14 mouse cellular contexts compared by ENCODE assay signal in the genomic region with DNA sequence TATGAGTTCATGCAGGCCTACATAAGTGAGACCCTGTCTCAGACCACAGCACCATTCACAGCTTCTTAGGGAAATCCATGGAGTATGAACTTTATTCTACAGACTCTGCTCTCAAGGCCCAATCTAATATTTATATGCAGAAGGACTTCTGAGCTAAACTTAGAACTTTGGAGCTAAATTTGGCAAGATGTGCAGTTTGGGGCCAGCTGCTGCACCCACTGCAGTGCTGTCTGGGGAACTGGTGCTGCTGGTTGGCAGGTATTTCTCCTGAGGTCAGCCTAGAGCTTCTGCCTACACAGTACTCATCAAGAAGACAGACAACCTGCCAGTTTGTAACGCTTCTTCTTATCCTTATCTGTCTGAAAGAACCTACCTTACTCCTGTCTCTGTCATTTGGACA. TPM values are rescaled to one million over a fixed set of nuclear protein-coding genes. Genes with fewer than 3 reads are reported as not detected.
DNase-seq lines count a peak whose midpoint lies in the region; ATAC-seq and TF ChIP-seq lines count a peak whose summit lies in the region.
"Had no signal": no experiment of that assay in that cellular context is flagged by ENCODE, and none has a peak within 500 bp of the region (broad histone marks: within the 10 kb centered on the region; RNA-seq: fewer than 3 reads in every experiment).

No protein-coding gene starts in this region.

- no peak overlapping the region for H3K9ac ChIP-seq in kidney, postnatal 0 days (ENCODE audit: low read depth, low read length)
- no peak overlapping the region for H3K9ac ChIP-seq in ES-Bruce4 (ENCODE audit: low read depth, poor library complexity, severe bottlenecking)
- no peak overlapping the region for H3K9ac ChIP-seq in heart, postnatal 0 days (replicated peaks; ENCODE audit: low read depth, low read length)
- H3K9ac ChIP-seq: liver, embryonic 14.5 days; midbrain, embryonic 15.5 days had no signal

- no peak for TF ChIP-seq CTCF in kidney, postnatal 0 days (IDR thresholded peaks at IDR 0.05; ENCODE audit: low read depth)
- no peak for TF ChIP-seq CTCF in ES-Bruce4 (IDR thresholded peaks at IDR 0.05; ENCODE audit: low read depth, low read length)
- TF ChIP-seq CTCF in heart, postnatal 0 days (IDR thresholded peaks at IDR 0.05; ENCODE audit: low read depth), result no peak

- no peak overlapping the region for H3K4me3 ChIP-seq in kidney, postnatal 0 days (replicated peaks; ENCODE audit: low read depth, low read length)
- no peak overlapping the region for H3K4me3 ChIP-seq in ES-Bruce4 (ENCODE audit: low read depth, low read length)
- H3K4me3 ChIP-seq in brown adipose tissue, adult 24 weeks (ENCODE audit: insufficient read depth, low read depth, low read length), result no peak overlapping the region
- no peak overlapping the region for H3K4me3 ChIP-seq in heart, postnatal 0 days (ENCODE audit: low read depth, low read length)
- H3K4me3 ChIP-seq: midbrain, embryonic 15.5 days had no signal

- TF ChIP-seq EP300 in ES-Bruce4 (IDR thresholded peaks at IDR 0.05; ENCODE audit: insufficient read depth, low read depth, low read length), result no peak
- TF ChIP-seq EP300 in heart, postnatal 0 days (IDR thresholded peaks at IDR 0.05; ENCODE audit: low read depth), result no peak

- TF ChIP-seq POLR2A in ES-Bruce4 (IDR thresholded peaks at IDR 0.05; ENCODE audit: insufficient read depth, low read length), result no peak

- no peak overlapping the region for H3K4me2 ChIP-seq in kidney, postnatal 0 days (ENCODE audit: low read length)
- H3K4me2 ChIP-seq in heart, postnatal 0 days (ENCODE audit: low read depth, low read length), result no peak overlapping the region
- H3K4me2 ChIP-seq: midbrain, embryonic 15.5 days had no signal

- H3K9me3 ChIP-seq in kidney, postnatal 0 days (replicated peaks; ENCODE audit: low read length), result no peaks in the 10 kb centered on the region
- no peaks in the 10 kb centered on the region for H3K9me3 ChIP-seq in ES-Bruce4 (replicated peaks; ENCODE audit: control insufficient read depth, insufficient read depth, low read length, poor library complexity, severe bottlenecking)
- H3K9me3 ChIP-seq in heart, postnatal 0 days (replicated peaks; ENCODE audit: control insufficient read depth, low read length), result no peaks in the 10 kb centered on the region
- H3K9me3 ChIP-seq: midbrain, embryonic 15.5 days had no signal

- H3K36me3 ChIP-seq in kidney, postnatal 0 days (ENCODE audit: insufficient read depth, low read length), result peaks cover 8% of the 10 kb centered on the region
- H3K36me3 ChIP-seq in ES-Bruce4 (ENCODE audit: control insufficient read depth, insufficient read depth, low read length, poor library complexity, severe bottlenecking), result no peaks in the 10 kb centered on the region
- H3K36me3 ChIP-seq in heart, postnatal 0 days (replicated peaks; ENCODE audit: control insufficient read depth, insufficient read depth, low read length), result no peaks in the 10 kb centered on the region; the same call in 1 of the 2 replicates
- H3K36me3 ChIP-seq: midbrain, embryonic 15.5 days had no signal

- DNase-seq in kidney, postnatal 0 days (ENCODE audit: low spot score), result no peak
- DNase-seq in kidney, adult 18-20 months, result no peak
- peak; percentile 28 for DNase-seq in heart, postnatal 0 days (ENCODE audit: low spot score)
- DNase-seq in frontal cortex, postnatal 36 days (ENCODE audit: low spot score in 2 of 2), result no peak
- DNase-seq in cerebellum, postnatal 4 days (ENCODE audit: low spot score in 2 of 2), result no peak
- DNase-seq in T-cell, adult 2 months (ENCODE audit: low spot score), result no peak
- DNase-seq: thymus, postnatal 25 days had no signal

- ATAC-seq in kidney, postnatal 0 days (replicated peaks; ENCODE audit: low FRiP score, low read depth), result no peak
- ATAC-seq in heart, postnatal 0 days (ENCODE audit: insufficient read depth, low read depth), result peak; percentile 57; the same call in 1 of the 2 replicates
- ATAC-seq: activated CD4-positive, CD25-positive, alpha-beta regulatory T cell, adult 4 months; midbrain, embryonic 15.5 days had no signal

- peak overlapping the region; percentile 58; the same call in 1 of the 2 replicates for H3K27ac ChIP-seq in kidney, postnatal 0 days
- H3K27ac ChIP-seq in ES-Bruce4 (ENCODE audit: insufficient read depth, low read length), result 0 out of 2 replicates have a peak overlapping the region, but pooled peaks have one; percentile 66
- H3K27ac ChIP-seq in brown adipose tissue, adult 24 weeks (replicated peaks; ENCODE audit: low read depth, low read length), result peak overlapping the region; percentile 58; the same call in 1 of the 2 replicates
- H3K27ac ChIP-seq in heart, postnatal 0 days (ENCODE audit: low read depth), result peak overlapping the region; percentile 76
- H3K27ac ChIP-seq: liver, embryonic 14.5 days; midbrain, embryonic 15.5 days had no signal

- no peaks in the 10 kb centered on the region for H3K27me3 ChIP-seq in kidney, postnatal 0 days (ENCODE audit: insufficient read depth, low read length)
- no peaks in the 10 kb centered on the region for H3K27me3 ChIP-seq in ES-Bruce4 (ENCODE audit: control insufficient read depth, insufficient read depth, low read length, poor library complexity, severe bottlenecking)
- H3K27me3 ChIP-seq in heart, postnatal 0 days (ENCODE audit: control insufficient read depth, insufficient read depth, low read length), result no peaks in the 10 kb centered on the region
- H3K27me3 ChIP-seq: midbrain, embryonic 15.5 days had no signal

- WGBS in kidney, postnatal 0 days, result 71% methylated on average over 1 of the region's 1 CpGs
- 30% methylated on average over 1 of the region's 1 CpGs for WGBS in heart, postnatal 0 days

- H3K4me1 ChIP-seq in kidney, postnatal 0 days (replicated peaks; ENCODE audit: insufficient read depth, low read length), result peaks cover 17% of the 10 kb centered on the region; the same call in 1 of the 2 replicates
- peaks cover 4% of the 10 kb centered on the region for H3K4me1 ChIP-seq in ES-Bruce4 (ENCODE audit: control insufficient read depth, insufficient read depth, low read length)
- H3K4me1 ChIP-seq in brown adipose tissue, adult 24 weeks (ENCODE audit: control insufficient read depth, insufficient read depth, insufficient read length, low read length), result peaks cover 21% of the 10 kb centered on the region
- peaks cover 23% of the 10 kb centered on the region for H3K4me1 ChIP-seq in heart, postnatal 0 days (ENCODE audit: control insufficient read depth, insufficient read depth)

RNA-seq across cellular contexts. Expression of a gene that starts 47.0 kb away (rescaled TPM):
- polyA plus RNA-seq in kidney, postnatal 0 days (2015; fragmentation: Nextera tagmentation; extraction: Ambion mirVana), result 33.1 and 34.4 TPM in 2 replicates
- 107 and 122 TPM in 2 replicates for polyA plus RNA-seq in ES-Bruce4 (2011; ENCODE audit: insufficient read depth, insufficient read length, low read depth, missing spikeins)
- polyA plus RNA-seq in brown adipose tissue, adult 24 weeks (2012; ENCODE audit: insufficient read depth, insufficient read length, missing spikeins), result 70.7 and 78.5 TPM in 2 replicates
- 35.4 and 42.8 TPM in 2 replicates for total RNA-seq in heart, postnatal 0 days (2014; rRNA removed; ENCODE audit: low replicate concordance)
- 31.5 and 32.1 TPM in 2 replicates for polyA plus RNA-seq in heart, postnatal 0 days (2015; fragmentation: Nextera tagmentation; extraction: Ambion mirVana)

RNA-seq across cellular contexts. Expression of a gene that starts 56.9 kb away (rescaled TPM):
- polyA plus RNA-seq in kidney, postnatal 0 days (2015; fragmentation: Nextera tagmentation; extraction: Ambion mirVana), result 0.14 and 0.23 TPM in 2 replicates
- not detected in 2 replicates for polyA plus RNA-seq in ES-Bruce4 (2011; ENCODE audit: insufficient read depth, insufficient read length, low read depth, missing spikeins)
- polyA plus RNA-seq in brown adipose tissue, adult 24 weeks (2012; ENCODE audit: insufficient read depth, insufficient read length, missing spikeins), result not detected in 2 replicates
- not detected in 2 replicates for total RNA-seq in heart, postnatal 0 days (2014; rRNA removed; ENCODE audit: low replicate concordance)
- not detected in 2 replicates for polyA plus RNA-seq in heart, postnatal 0 days (2015; fragmentation: Nextera tagmentation; extraction: Ambion mirVana)
- total RNA-seq: layer of hippocampus, adult 8-10 months had no signal
- polyA plus RNA-seq: activated CD4-positive, CD25-positive, alpha-beta regulatory T cell, adult 4 months; midbrain, embryonic 15.5 days; spleen, adult 2 months had no signal
